Mouse (Mus musculus) heart, postnatal 25 days (tissue): Measurements from ENCODE around the gene Anapc11. TPM values are rescaled to one million over a fixed set of nuclear protein-coding genes. Genes with fewer than 3 reads are reported as not detected.
"Not testable (repeated sequence)": the region's sequence is repeated elsewhere in the genome, so short reads cannot be mapped to it uniquely, and the experiment has no call there.

ENCODE experiments used
- DNase-seq: peaks from one replicate; pipeline ENCODE4 v3.0.0; 2022; ENCODE audit warnings: low spot score
- intact Hi-C: fragments of 180-260 bp; cut with DNase I; formaldehyde crosslinking; loops from one replicate; pipeline ENCODE4 v1.15.1; 2025
- total RNA-seq, 2 experiments: library from RNA; stranded (reverse); gene quantifications; 2 replicates each; pipeline ENCODE4 v1.2.3; 2021

The Anapc11 gene
- total RNA-seq: 10 to 100 TPM; 82.6 to 90.3 TPM

DNA sequence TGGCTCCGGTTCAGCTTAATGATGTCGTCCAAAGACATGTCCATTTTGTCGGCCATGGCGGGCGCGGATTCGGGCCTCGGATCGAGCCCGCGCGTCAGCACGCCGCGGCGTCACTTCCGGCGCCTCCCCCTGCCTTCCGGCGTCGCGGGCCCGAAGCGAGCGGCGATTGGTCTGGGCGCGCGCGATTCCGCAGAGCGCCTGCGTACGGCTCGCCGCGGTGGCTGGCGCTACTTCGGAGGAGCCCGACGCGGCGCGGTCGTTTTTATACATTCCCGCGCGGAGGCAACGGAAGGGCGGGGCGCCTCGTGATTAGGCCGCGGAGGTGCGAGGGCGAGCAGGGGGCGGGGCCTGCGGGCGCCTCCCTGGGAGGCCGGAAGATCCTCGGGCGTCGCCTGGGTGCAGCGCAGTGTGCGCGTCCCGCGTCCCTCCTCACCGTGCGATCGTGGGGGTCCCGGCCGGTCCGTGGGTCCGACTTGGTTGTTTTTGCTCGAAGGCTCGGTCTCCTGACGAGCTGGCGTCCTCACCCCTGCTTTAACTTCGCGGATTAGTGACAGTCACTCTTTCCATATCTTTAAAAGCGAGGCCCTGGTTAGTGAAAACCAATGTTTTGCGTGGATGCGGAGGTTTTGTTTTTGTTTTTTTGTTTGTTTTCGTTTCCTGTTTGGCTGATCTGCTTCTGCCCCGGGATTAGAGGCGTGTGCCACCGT is at the start of gene Anapc11, which contains the start of gene Alyref:
TSS of gene Anapc11 (plus strand) at position 139 of the 707 bp plus-strand sequence.
TSS of gene Alyref (minus strand) at position 83 of the 707 bp plus-strand sequence.
- intact Hi-C loops: no loop called here
- peak; percentile 87 for DNase-seq

DNA sequence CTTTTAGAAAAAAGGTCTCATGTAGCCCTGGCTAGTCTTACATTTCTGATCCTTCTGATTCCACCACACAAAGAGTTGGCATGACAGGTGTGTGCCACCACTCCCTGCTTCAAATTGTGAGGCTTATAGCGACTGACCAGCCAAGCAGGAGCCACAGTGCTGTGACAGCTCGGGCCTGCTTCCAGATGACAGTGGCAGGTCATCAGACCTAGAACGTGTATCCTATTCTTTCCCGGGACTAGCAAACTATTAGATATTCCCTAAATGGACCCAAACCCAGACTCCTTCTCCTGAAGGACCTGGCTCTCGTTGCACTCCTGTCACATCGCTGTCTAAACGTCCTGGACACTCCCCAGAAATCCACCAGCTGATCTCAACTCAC is 49.4 kb upstream of the Anapc11 start:
- intact Hi-C loops: loop anchor here (1.0 kb wide), 1 partner anchor 24 kb away; no protein-coding TSS in a partner anchor

DNA sequence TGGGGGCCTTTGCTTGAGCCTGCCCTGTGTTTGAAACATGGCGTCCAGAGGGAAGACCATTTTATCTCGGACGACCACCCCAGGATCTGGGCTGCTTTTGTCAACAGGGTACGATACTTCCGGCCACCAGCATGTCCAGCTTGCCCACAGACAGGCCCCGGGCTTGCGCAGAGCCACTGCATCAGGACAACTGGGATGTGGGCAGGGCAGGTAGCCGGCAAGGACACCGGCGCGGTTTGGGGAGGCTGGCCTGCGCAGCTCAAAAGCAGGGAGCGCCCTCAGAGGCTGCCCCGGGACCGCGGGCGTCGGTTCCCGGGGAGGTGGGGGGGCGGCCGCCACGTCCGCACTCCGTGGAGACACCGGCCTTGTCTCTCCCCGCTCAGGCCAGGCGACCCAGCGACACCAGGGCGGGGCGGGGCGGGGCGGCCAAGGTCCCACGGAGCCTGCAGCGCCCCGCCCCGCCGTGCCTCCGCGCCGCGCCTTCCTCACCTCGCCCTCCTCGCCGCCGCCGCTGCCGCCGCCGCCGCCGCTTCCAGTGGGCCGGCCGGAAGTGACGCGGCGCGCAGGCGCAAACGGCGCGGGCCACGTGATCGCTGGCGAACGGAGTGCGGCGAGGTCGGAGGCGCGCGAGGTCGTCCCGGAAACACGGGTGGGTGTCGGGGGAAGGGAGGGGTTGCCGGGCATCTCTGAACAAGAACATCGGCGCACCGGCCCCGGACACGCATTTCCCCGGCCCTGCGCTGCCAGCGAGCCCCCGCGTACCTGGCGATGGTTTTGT is 48.9 kb upstream of the Anapc11 start, which contains the start of gene Mcrip1:
TSS of gene Mcrip1 (minus strand) at position 560 of the 778 bp plus-strand sequence.
- peak; percentile 90 for DNase-seq
- intact Hi-C loops: loop anchor here (1.0 kb wide), 1 partner anchor 23 kb away; no protein-coding TSS in a partner anchor

More for the DNA sequence above, 49.4 kb upstream of the Anapc11 start:
- no peak for DNase-seq

DNA sequence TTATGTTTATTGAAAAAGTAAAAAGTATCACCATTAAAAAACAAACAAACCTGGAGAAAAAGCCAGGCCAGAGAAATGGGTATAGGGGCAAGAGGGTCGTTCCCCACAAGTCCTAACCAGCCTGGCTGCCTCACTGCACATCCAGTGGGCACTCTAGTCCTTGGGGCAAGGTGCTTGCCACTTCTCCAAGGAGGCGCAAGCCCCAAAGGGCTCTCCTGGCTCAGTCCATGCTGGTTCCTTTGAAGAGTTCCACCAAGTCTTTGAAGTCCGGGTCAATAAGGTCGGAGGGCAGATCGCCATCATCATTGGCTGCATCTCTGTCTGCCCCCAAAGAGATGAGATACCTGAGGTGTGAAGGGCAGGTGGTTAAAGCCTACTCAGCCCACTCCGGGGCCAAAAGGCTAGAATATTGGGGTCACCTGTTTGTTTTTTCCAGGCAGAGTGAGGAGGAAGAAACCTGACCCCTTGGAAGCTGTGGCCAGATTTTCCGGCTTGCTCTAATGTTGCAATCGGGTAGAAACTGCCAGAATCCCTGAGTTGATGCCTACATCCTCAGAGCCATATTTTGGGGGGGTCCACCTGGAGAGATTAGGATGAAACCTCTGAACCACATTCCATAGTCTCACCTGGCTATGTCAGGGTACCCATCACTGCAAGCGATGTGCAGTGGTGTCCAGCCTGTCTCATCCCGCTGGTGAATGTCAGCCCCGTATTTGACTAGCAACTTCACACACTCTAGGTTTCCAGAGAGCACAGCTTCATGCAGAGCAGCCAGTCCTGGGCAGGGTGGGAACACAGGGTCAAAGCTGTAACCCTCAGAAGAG is 48.0 kb upstream of the Anapc11 start:
- intact Hi-C loops: loop anchor here (1.0 kb wide), 1 partner anchor 22 kb away; no protein-coding TSS in a partner anchor
- no peak for DNase-seq

DNA sequence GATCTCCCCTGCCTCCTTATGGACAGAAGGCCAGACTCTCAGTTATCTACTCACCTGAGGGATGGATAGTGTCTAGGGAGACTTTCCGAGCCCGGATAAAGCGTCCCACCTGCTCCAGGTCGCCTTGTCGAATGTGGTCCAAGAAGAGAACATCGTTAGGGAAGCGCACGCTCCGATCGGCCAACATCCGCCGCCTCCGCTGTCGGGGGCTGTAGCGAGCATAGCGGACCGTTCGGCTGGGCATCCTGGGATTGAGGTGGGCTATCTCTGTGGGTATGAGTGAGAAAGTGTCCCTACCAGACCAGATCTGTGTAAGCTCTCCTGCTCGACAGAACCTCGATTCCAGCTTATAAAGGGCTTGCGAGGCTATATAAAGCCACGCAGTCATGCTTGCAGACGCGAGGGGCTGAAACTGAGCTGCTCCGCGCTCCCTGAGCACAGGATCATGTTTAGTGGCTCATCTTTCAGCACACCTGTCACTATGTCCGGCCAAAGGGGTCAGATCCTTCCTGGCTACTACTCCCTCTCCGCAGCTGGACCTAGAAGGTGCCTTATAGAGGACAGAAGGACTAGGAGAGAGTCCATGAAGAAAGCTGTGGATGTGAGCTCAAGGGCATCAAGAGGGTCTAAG is 47.3 kb upstream of the Anapc11 start, which contains the start of gene Ppp1r27:
TSS of gene Ppp1r27 (minus strand) at position 323 of the 631 bp plus-strand sequence.
- intact Hi-C loops: no loop called here
- no peak for DNase-seq

DNA sequence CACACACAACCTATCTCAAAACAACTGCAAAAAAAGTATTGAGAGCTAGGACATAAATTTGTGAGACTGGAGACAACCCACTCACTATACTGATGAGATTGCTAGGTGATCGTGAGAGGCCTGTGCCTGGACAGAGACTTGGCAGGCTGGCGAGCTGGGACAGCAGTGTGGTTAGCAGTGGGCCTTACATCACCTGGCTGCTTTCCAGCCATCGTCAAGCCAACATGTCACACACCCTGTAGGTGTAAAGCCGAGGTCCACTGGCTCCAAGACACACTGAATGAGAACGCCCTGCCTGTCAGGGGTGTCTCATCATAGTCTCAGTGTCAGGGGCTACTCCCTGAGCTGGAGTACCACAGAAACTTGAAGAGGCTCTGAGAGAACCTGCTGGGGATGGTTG is 45.5 kb upstream of the Anapc11 start:
- intact Hi-C loops: no loop called here
- no peak for DNase-seq

DNA sequence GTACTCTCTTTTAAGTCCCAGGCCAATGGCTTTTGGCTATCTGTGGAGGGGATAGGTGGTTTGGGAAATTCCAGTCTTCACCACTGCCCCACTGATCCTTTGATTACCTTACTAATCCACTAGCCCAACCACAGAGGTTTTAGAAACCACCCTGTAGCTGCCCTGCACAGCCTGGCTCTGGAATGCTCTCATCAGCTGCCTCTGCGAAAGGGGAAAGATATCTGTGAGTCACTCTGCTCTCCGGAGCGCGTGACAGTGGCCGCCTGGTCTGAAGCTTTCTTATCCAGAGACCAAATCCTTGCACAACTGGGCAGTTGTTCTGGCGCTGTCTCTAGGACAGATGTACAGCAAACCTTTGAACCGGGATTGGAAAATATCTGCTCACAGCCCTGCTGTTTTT is 43.4 kb upstream of the Anapc11 start:
- intact Hi-C loops: no loop called here
- DNase-seq: no peak

DNA sequence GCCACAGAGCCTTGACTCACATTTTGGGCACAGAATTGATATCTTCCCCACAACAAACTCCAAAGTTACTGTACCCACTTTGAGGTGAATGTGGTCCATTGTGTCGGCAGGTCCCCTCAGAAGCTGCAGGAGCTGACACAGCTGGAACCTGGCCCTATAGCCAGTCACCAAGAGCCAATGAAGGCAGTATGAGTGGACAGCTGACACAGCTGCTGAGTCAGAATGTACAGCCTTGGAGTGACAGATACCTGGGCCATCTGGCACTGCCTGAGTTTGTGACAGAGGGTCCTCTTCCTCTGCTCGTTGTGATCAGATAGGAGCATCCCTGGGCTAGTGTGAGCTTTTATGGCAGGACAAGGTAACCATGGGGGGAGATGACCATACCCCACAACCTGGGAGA is 43.0 kb upstream of the Anapc11 start:
- intact Hi-C loops: no loop called here
- no peak for DNase-seq

DNA sequence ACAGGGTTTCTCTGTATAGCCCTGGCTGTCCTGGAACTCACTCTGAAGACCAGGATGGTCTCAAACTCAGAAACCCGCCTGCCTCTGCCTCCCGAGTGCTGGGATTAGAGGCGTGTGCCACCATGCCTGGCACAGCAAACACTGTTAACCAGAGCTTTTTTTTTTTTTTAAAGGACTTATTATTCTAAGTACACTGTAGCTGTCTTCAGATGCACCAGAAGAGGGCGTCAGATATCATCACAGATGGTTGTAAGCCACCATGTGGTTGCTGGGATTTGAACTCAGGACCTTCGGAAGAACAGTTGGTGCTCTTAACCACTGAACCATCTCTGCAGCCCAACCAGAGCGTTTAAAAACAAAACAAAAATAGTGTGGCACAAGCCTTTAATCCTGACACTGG is 39.4 kb upstream of the Anapc11 start:
- DNase-seq, intact Hi-C loops: not testable (repeated sequence)

DNA sequence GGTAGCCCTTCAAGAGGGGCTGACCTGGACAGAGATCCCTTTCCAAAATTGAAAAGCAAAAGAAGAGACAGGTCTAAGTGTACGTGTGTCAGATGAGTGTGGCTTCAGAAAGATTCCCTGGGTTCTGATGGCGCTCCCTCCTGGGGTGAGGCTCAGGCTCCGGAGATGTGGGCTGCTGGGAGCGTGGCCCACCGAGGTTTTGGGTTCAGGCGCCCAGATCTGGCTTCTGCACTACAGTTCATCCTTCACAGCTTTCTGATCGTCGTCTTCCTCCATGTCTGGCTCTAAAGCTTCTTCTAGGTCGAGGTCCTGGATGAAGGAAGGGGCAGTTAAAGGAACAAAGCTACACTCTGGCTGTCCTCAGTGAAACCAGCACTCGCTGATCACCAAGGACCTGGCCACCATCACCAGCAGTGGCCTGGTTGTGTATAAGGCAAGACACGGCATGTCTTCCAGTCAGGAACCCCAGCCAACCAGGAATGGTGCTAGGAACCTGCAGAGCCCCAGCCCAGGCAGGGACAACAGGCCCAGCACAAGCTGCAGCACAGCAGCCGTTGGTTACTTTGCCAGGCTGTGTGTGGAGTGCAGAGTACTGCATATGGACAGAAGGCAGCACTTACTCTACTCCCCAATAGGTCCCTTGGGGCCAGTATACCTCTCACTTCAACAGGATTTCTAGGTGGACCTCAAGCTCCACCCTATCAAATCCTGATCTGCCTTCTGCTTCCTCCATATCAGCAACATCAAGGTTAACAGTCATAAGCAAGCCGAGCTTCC is 37.1 kb upstream of the Anapc11 start:
- no peak for DNase-seq
- intact Hi-C loops: no loop called here

DNA sequence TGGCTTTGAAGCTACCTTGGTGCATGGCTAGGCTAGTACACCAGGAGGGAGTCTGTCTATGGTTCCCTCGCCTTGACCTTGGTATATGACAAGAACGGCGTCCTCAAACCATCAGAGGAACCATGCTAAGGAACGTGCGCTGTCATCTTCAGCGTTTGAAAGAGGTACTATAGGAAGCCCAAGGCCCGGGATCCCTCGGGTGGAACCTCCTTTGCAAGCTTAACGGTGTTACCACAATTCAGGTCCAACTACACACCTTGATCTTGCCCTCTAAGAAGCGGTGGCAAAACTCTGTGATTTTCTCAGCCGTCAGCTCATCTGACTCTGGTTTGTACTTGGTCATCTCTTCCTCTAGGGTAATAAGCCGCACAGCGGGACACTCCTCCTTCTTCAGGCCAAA is 35.3 kb upstream of the Anapc11 start:
- intact Hi-C loops: no loop called here
- no peak for DNase-seq

DNA sequence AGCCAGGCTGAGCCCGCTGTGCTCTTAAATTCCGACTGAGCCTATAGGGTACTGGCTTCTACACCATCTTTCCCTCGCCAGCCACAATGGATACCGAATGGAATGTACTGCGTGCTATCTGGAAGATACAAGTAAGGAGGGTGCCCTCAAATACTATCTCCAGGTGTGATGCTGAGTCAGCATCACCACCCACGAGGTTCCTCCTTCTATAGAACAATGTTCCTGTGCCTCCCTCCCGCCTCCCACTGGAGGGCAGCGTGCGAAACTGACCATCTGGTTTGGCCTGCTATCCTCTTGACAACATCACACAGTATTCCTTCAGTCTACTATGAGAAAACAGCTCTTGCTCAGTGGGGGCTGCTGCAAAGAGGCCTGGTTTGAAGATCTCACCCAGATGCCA is 33.1 kb upstream of the Anapc11 start:
- intact Hi-C loops: no loop called here
- DNase-seq: no peak

DNA sequence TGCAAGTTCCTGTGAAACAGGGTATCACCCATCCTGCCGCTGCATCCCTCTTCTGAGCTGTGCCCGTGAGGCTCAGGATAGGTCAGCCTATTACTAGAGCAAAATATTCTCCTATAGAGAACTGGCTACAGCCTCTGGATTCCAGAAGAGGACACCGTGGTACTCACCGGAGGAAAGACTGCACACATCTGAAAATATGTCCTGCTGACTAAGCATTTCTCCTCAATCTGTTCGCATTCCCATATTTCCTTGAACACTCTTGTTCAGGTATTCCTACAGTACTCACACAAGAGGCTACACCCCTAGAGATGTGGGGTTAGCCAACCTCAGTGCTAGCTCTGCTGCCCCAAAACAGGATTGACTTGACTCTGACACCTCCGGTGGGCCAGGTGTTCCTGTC is 29.9 kb upstream of the Anapc11 start:
- intact Hi-C loops: no loop called here

DNA sequence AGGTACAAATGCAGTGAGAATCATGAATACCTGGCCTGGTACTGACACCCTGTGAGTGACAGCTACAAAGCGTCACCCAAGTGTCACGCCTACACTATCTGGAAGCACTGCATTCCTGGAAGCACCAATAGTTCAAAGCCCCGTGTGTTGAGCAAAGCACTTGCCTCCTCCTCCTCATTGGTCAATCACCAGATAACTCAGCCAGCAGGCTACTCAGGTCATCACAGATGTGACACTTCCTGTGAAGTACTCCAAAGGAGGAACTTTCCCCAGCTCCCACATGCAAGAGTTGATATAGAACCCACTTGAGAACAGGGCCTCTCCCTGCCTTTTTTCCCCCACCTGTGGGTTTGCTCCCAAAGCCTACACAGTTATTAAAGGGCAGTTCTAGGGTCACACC is 27.1 kb upstream of the Anapc11 start:
- no peak for DNase-seq
- intact Hi-C loops: no loop called here

More for the DNA sequence above, 29.9 kb upstream of the Anapc11 start:
- no peak for DNase-seq

DNA sequence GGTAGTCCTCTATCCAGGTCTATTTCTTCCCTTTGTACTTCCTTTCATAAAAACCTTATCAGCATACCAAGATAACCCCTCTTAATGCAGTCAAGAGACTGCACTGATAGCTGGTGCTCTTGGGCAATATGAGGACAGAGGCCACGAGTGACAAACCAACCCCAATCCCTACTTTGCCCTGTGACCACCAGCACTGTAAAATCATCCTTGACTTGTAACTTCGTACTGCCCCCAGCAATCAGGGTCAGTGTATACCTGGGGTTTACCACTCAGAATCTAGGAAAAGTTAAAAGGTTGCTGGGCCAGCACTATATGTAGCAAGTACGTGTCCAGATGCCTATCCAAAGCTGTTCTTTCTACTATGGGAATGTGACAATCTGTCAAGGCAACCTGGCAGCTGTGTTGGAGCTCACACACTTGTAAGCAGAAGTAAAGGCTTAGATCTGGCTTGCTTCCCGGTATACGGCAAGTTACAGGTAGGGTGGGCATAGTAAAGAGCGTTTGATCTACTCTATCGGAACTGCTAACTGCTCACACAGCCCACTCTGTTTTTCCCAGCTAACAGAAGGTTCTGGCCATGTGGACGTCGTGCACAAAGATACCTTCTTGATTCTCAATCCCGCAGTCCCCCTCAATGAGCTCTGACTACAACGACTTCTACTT is 26.3 kb upstream of the Anapc11 start:
- no peak for DNase-seq
- intact Hi-C loops: loop anchor here (1.0 kb wide), 1 partner anchor 23 kb away; the partner anchor contains the start of gene Mcrip1

DNA sequence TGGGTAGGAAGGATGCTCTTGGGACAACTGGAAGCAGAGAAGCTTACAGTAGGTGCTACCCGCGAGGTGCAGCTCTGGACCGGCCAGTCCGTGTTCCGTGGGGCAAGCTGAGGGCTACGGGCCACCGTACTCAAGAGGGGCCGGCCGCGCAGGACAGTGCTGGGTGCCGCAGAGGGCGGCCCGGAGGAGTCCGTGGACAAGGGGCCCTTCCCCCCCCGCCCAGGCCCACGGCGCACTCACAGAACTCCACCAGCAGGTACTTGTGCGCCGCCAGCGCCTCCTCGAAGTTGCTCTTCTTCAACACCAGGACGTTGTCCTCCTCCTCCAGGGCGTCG is 25.8 kb upstream of the Anapc11 start:
- DNase-seq: no peak
- intact Hi-C loops: loop anchor here (1.0 kb wide), 1 partner anchor 23 kb away; the partner anchor contains the start of gene Mcrip1

DNA sequence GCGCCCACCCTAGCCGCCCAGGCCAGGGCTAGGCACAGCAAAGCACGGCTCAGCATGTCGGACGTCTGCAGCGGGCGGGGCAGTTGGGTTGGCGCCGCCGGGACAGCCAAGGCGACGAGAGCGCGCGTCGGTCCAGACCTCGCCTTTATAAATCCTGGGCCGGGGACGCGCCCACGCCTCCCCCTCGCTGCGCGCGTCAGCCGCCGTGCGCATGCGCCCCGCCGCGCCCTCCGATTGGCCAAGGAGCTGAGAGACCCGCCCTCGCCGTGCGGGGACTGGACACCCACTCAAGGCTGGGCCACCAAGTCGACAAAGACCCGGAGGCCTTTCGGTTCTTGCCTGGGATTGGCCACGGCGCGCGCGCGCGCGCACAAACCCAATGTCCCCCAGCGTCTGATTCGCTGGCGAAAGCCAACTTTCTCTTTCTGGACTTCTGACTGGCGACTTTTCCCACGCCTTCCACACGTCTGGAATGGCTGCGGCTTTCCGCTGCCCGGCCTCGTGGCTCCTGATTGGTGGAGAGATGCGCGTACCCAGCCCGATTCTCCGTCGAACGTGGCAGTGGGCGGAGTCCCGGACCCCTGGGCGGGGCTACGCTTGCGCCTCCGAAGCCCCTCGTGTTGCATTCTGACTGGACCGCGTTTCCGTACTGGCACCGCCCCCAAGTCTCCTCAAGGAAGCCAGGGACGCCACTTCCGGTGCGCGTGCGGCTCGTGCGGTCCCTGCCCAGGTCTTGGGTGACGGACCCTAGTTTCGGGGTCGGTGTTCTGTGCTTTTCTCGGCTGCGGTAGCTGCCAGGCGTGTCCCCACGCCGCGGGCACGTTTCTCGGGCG is 25.3 kb upstream of the Anapc11 start, which contains the start of gene P4hb:
TSS of gene P4hb (minus strand) at position 502 of the 833 bp plus-strand sequence.
- peak; percentile 100 for DNase-seq
- intact Hi-C loops: loop anchor here (1.0 kb wide), 1 partner anchor 24 kb away; the partner anchor contains the start of gene Mcrip1
